Mouse (Mus musculus) liver, embryonic 14.5 days (tissue): Measurements from ENCODE around the gene Clec4f.

ENCODE experiments used
- CTCF ChIP-seq: IDR thresholded peaks from 2 replicates; pipeline ENCODE4 v1.5.1; 2016; ENCODE audit warnings: antibody characterized with exemption, low read depth, control low read depth
- EP300 ChIP-seq: IDR thresholded peaks from 2 replicates; pipeline ENCODE4 v1.6.1; 2016; ENCODE audit warnings: antibody characterized with exemption, low read depth

DNA sequence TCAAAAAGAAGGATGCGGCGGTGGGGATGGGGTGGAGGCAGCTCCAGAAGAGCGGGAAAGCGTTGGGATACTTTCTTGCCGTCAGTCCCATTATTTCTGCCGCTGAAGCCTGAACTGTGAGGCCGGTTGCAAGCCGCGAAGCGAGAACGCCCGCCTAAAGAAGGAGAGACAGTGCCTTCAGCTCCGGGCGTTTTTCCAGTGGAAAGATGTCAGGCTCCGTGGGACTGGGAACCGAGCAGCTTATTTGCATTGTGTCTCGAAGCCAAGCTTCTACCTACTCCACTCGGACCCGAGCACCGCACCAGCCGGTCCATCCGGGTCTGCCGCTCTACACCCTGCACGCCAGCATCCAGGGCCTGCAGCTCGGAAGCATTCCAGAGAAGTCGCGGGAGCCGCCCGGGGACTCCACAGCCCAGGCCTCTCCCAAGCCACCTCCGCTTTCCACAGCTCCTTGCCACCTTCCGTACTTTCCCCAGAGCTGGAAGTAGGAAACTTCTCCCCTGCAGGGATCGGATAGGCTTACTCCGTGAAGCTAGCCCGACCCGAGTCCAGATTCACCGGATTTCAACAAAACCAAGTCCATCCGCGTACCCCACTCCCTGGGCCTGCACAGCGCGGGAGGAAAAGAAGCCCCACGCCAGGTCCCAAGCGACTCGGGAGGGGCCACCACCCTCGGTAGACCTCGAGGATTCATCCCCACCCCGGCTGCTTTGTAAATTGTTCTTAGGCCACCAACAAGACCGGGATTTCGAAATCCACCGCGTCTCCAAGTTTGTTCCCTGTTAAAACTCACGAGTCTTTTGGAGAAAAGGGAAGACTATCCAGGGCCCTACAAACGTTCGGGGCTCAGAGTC, 46.4 kb upstream of the Clec4f start:
- TF ChIP-seq CTCF (no peak), EP300 (no peak)
